Mouse (Mus musculus) v-Abl transformed pro-B cells (cell line): Measurements from ENCODE around the gene Vamp2.

ENCODE experiments used
- in situ Hi-C, 2 experiments: fragments of 400-800 bp; cut with MboI; formaldehyde crosslinking; loops; one replicate each; pipeline ENCODE4 v1.15.1; 2025; ENCODE audit not compliant: unreplicated experiment in 2 of 2

Vamp2 gene

GRCm38 (mm10) chr11:69063413-69064201, 24.7 kb upstream of the Vamp2 start:
- in situ Hi-C loops = loop anchor here (5.0 to 25.0 kb wide), 3 partner anchors 59 to 924 kb away; partner anchors contain the start of genes 9130213A22Rik (in 1 of the 2), Ctdnep1 (in 1 of the 2), Elp5 (in 1 of the 2) and Gabarap (in 1 of the 2)

GRCm38 (mm10) chr11:69064259-69065133, 23.8 kb upstream of the Vamp2 start:
- in situ Hi-C loops = loop anchor here (5.0 to 25.0 kb wide), 3 partner anchors 58 to 923 kb away; partner anchors contain the start of genes 9130213A22Rik (in 2 of the 2), Hes7 (in 2 of the 2), Ctdnep1 (in 1 of the 2) and Elp5 (in 1 of the 2)

- in situ Hi-C loops = loop anchor here in 1 of 2 experiments (5.0 to 25.0 kb wide), 3 partner anchors 57 to 922 kb away; partner anchors contain the start of genes 9130213A22Rik, Ctdnep1, Elp5 and Gabarap
These were observed 22.8 kb upstream of the Vamp2 start for GRCm38 (mm10) chr11:69065394-69065925.

GRCm38 (mm10) chr11:69066163-69066861, 22.0 kb upstream of the Vamp2 start:
- in situ Hi-C loops = loop anchor here in 1 of 2 experiments (5.0 to 25.0 kb wide), 3 partner anchors 56 to 921 kb away; partner anchors contain the start of genes 9130213A22Rik, Ctdnep1, Elp5 and Gabarap

GRCm38 (mm10) chr11:69066956-69067355, 21.3 kb upstream of the Vamp2 start:
- in situ Hi-C loops = loop anchor here in 1 of 2 experiments (5.0 to 25.0 kb wide), 3 partner anchors 55 to 920 kb away; partner anchors contain the start of genes 9130213A22Rik, Ctdnep1, Elp5 and Gabarap

- in situ Hi-C loops = loop anchor here in 1 of 2 experiments (5.0 to 25.0 kb wide), 3 partner anchors 55 to 920 kb away; partner anchors contain the start of genes 9130213A22Rik, Ctdnep1, Elp5 and Gabarap
These were observed 20.7 kb upstream of the Vamp2 start for GRCm38 (mm10) chr11:69067601-69068000.

- in situ Hi-C loops = loop anchor here in 1 of 2 experiments (25.0 kb wide), 1 partner anchor 917 kb away; the partner anchor contains the start of genes Ctdnep1, Elp5, Gabarap and Phf23
These were observed 18.2 kb upstream of the Vamp2 start for GRCm38 (mm10) chr11:69070093-69070492.

- in situ Hi-C loops = loop anchor here in 1 of 2 experiments (25.0 kb wide), 1 partner anchor 917 kb away; the partner anchor contains the start of genes Ctdnep1, Elp5, Gabarap and Phf23
These were observed 17.6 kb upstream of the Vamp2 start, which contains the start of gene Tmem107 for GRCm38 (mm10) chr11:69070590-69071222. TSS of gene Tmem107 (plus strand) at chr11:69070806.

GRCm38 (mm10) chr11:69071262-69071661, 17.0 kb upstream of the Vamp2 start:
- in situ Hi-C loops = loop anchor here in 1 of 2 experiments (25.0 kb wide), 1 partner anchor 916 kb away; the partner anchor contains the start of genes Ctdnep1, Elp5, Gabarap and Phf23

- in situ Hi-C loops = loop anchor here in 1 of 2 experiments (25.0 kb wide), 1 partner anchor 915 kb away; the partner anchor contains the start of genes Ctdnep1, Elp5, Gabarap and Phf23
These were observed 16.1 kb upstream of the Vamp2 start for GRCm38 (mm10) chr11:69072234-69072633.

GRCm38 (mm10) chr11:69072666-69073064, 15.6 kb upstream of the Vamp2 start:
- in situ Hi-C loops = loop anchor here in 1 of 2 experiments (25.0 kb wide), 1 partner anchor 915 kb away; the partner anchor contains the start of genes Ctdnep1, Elp5, Gabarap and Phf23

GRCm38 (mm10) chr11:69073065-69073888, 15.0 kb upstream of the Vamp2 start:
- in situ Hi-C loops = loop anchor here in 1 of 2 experiments (25.0 kb wide), 1 partner anchor 914 kb away; the partner anchor contains the start of genes Ctdnep1, Elp5, Gabarap and Phf23

GRCm38 (mm10) chr11:69073951-69074775, 14.1 kb upstream of the Vamp2 start:
- in situ Hi-C loops = loop anchor here in 1 of 2 experiments (25.0 kb wide), 1 partner anchor 913 kb away; the partner anchor contains the start of genes Ctdnep1, Elp5, Gabarap and Phf23

- in situ Hi-C loops = loop anchor here in 1 of 2 experiments (25.0 kb wide), 1 partner anchor 913 kb away; the partner anchor contains the start of genes Ctdnep1, Elp5, Gabarap and Phf23
These were observed 13.6 kb upstream of the Vamp2 start for GRCm38 (mm10) chr11:69074776-69075069.

- in situ Hi-C loops = no loop called here
These were observed 12.4 kb upstream of the Vamp2 start for GRCm38 (mm10) chr11:69075764-69076479.

GRCm38 (mm10) chr11:69076572-69076971, 11.7 kb upstream of the Vamp2 start:
- in situ Hi-C loops = no loop called here
